Mouse (Mus musculus): ENCODE measurements around the gene Plpp6. TPM values are rescaled to one million over a fixed set of nuclear protein-coding genes. Genes with fewer than 3 reads are reported as not detected.

Plpp6 gene
- total RNA-seq, 2 experiments from 2014 or later = 3.5 to 4.8 TPM

Other genes with a start within 250 kb of the Plpp6 start
- not detected in 2 replicates for gene Slc1a1, start 128.9 kb upstream of the Plpp6 start, total RNA-seq (2014; fragmentation: Nextera tagmentation)
- gene Slc1a1, start 128.9 kb upstream of the Plpp6 start, total RNA-seq (2017) = not detected in 2 replicates
- not detected in 2 replicates for gene 4430402I18Rik, start 3.8 kb downstream of the Plpp6 start, total RNA-seq (2014; fragmentation: Nextera tagmentation)
- not detected in 2 replicates for gene 4430402I18Rik, start 3.8 kb downstream of the Plpp6 start, total RNA-seq (2017)
- 38.7 and 48.9 TPM in 2 replicates for gene Cdc37l1, start 26.4 kb downstream of the Plpp6 start, total RNA-seq (2014; fragmentation: Nextera tagmentation)
- 37.6 and 40.9 TPM in 2 replicates for gene Cdc37l1, start 26.4 kb downstream of the Plpp6 start, total RNA-seq (2017)
- 93.3 and 99.1 TPM in 2 replicates for gene Ak3, start 84.0 kb downstream of the Plpp6 start, total RNA-seq (2014; fragmentation: Nextera tagmentation)
- 76.1 and 91.7 TPM in 2 replicates for gene Ak3, start 84.0 kb downstream of the Plpp6 start, total RNA-seq (2017)
- 51.2 and 73.7 TPM in 2 replicates for gene Rcl1, start 137.4 kb downstream of the Plpp6 start, total RNA-seq (2014; fragmentation: Nextera tagmentation)
- 99.9 and 100 TPM in 2 replicates for gene Rcl1, start 137.4 kb downstream of the Plpp6 start, total RNA-seq (2017)

Data from megakaryocyte-erythroid progenitor cell, adult 5-6 weeks (primary cell).